Mouse (Mus musculus) cerebellum, postnatal 4 days (tissue): ENCODE measurements around the gene Apoa5.

Experiments
- DNase-seq, 2 experiments: peaks; one replicate each; pipeline ENCODE4 v3.0.0; 2022; ENCODE audit warnings: low spot score in 2 of 2, mixed read lengths in 1 of 2

Gene Apoa5

GRCm38 (mm10) chr9:46268343-46268873 is at the start of gene Apoa5:
Gene Apoa5 (plus strand): TSS chr9:46268633.
- DNase-seq = no peak

- no peak for DNase-seq
Observed at GRCm38 (mm10) chr9:46223090-46223489, 45.3 kb upstream of the Apoa5 start.

- no peak for DNase-seq
Observed at GRCm38 (mm10) chr9:46224101-46224500, 44.3 kb upstream of the Apoa5 start.

- DNase-seq = no peak
Observed at GRCm38 (mm10) chr9:46224945-46225660, 43.3 kb upstream of the Apoa5 start.

- DNase-seq = no peak
Observed at GRCm38 (mm10) chr9:46227064-46227614, 41.3 kb upstream of the Apoa5 start.

- DNase-seq = no peak
Observed at GRCm38 (mm10) chr9:46228491-46228890, 39.9 kb upstream of the Apoa5 start, which contains the start of gene Apoa1. Gene Apoa1 (plus strand): TSS chr9:46228580.

GRCm38 (mm10) chr9:46229573-46230449 is 38.6 kb upstream of the Apoa5 start:
- DNase-seq = peak; percentile 63 to 78

GRCm38 (mm10) chr9:46230450-46230975 is 37.9 kb upstream of the Apoa5 start:
- DNase-seq = no peak

- DNase-seq = no peak
Observed at GRCm38 (mm10) chr9:46235196-46235595, 33.2 kb upstream of the Apoa5 start.

GRCm38 (mm10) chr9:46235596-46235648 is 33.0 kb upstream of the Apoa5 start, which contains the start of gene Apoc3:
Gene Apoc3 (minus strand): TSS chr9:46235636.
- DNase-seq = no peak

- no peak for DNase-seq
Observed at GRCm38 (mm10) chr9:46235649-46236048, 32.8 kb upstream of the Apoa5 start.

GRCm38 (mm10) chr9:46238850-46239249 is 29.6 kb upstream of the Apoa5 start:
- DNase-seq = no peak

GRCm38 (mm10) chr9:46240526-46241153 is 27.8 kb upstream of the Apoa5 start, which contains the start of gene Apoa4:
Gene Apoa4 (plus strand): TSS chr9:46240696.
- no peak for DNase-seq

GRCm38 (mm10) chr9:46241818-46242217 is 26.6 kb upstream of the Apoa5 start:
- no peak for DNase-seq

- DNase-seq = no peak
Observed at GRCm38 (mm10) chr9:46243122-46243521, 25.3 kb upstream of the Apoa5 start.

- DNase-seq = no peak
Observed at GRCm38 (mm10) chr9:46243584-46243983, 24.8 kb upstream of the Apoa5 start.

- DNase-seq = peak; percentile 43 to 62
Observed at GRCm38 (mm10) chr9:46246752-46247324, 21.6 kb upstream of the Apoa5 start.

- no peak for DNase-seq
Observed at GRCm38 (mm10) chr9:46256177-46256576, 12.3 kb upstream of the Apoa5 start.

- no peak for DNase-seq
Observed at GRCm38 (mm10) chr9:46256658-46257385, 11.6 kb upstream of the Apoa5 start.

GRCm38 (mm10) chr9:46257546-46257945 is 10.9 kb upstream of the Apoa5 start:
- no peak for DNase-seq

- DNase-seq = no peak
Observed at GRCm38 (mm10) chr9:46259111-46259510, 9.3 kb upstream of the Apoa5 start.
